Mouse (Mus musculus) erythroblast, embryonic 14.5 days (primary cell): Measurements from ENCODE around the gene Gck. TPM values are rescaled to one million over a fixed set of nuclear protein-coding genes. Genes with fewer than 3 reads are reported as not detected.

Source experiments
- H3K27me3 ChIP-seq: 2 replicates; pipeline ENCODE4 v1.6.1; 2012; ENCODE audit warnings: inconsistent platforms; ENCODE audit not compliant: control insufficient read depth
- H3K36me3 ChIP-seq: 2 replicates; pipeline ENCODE4 v1.6.1; 2012; ENCODE audit warnings: mild to moderate bottlenecking, inconsistent platforms; ENCODE audit not compliant: control insufficient read depth
- H3K4me1 ChIP-seq: 2 replicates; pipeline ENCODE4 v1.6.1; 2012; ENCODE audit warnings: inconsistent platforms; ENCODE audit not compliant: control insufficient read depth
- H3K4me3 ChIP-seq: replicated peaks from 2 replicates; pipeline ENCODE3; 2012; ENCODE audit warnings: moderate library complexity, mild to moderate bottlenecking, inconsistent platforms
- H3K9me3 ChIP-seq: 2 replicates; pipeline ENCODE4 v1.6.1; 2012; ENCODE audit warnings: low read length, inconsistent platforms, mixed read lengths; ENCODE audit not compliant: control insufficient read depth
- GATA1 ChIP-seq: IDR thresholded peaks from 2 replicates; pipeline ENCODE4 v1.6.1; 2012; ENCODE audit warnings: low read length, inconsistent platforms, mixed read lengths
- TAL1 ChIP-seq: IDR thresholded peaks from 3 replicates; pipeline ENCODE4 v1.6.1; 2012; ENCODE audit warnings: low read length, inconsistent platforms, mixed read lengths
- polyA plus RNA-seq: library from polyadenylated mRNA; stranded (reverse); fragments of >175 nt; gene quantifications from 2 replicates; pipeline ENCODE4 v1.2.3, GENCODE M21; 2012

The Gck gene
- polyA plus RNA-seq, 1 experiment, result not detected

DNA sequence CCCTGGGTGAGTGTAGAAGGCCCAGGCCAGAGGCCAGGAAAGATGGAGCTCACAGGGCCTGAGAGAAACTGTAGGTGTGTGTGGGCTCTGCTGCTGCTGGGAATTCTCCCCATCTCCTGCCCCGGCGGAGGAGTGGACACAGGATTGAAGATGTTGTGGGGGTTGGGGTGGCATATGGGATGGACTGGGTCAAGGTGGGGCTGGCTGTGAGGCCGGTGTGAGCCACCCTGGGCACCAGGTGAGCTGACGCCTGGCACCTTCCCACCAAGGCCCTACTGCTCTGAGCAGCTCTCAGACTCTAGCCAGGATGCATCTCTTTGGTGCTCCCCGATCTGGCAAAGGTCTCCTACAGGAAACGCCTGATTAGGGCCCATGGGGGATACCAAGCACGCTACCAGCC, 31.4 kb upstream of the Gck start:
- no peaks in the 10 kb centered on the region for H3K36me3 ChIP-seq
- TF ChIP-seq GATA1 (no peak), TAL1 (no peak)
- H3K4me1 ChIP-seq, result no peaks in the 10 kb centered on the region
- no peaks in the 10 kb centered on the region for H3K9me3 ChIP-seq
- no peak overlapping the region for H3K4me3 ChIP-seq
- H3K27me3 ChIP-seq, result no peaks in the 10 kb centered on the region

DNA sequence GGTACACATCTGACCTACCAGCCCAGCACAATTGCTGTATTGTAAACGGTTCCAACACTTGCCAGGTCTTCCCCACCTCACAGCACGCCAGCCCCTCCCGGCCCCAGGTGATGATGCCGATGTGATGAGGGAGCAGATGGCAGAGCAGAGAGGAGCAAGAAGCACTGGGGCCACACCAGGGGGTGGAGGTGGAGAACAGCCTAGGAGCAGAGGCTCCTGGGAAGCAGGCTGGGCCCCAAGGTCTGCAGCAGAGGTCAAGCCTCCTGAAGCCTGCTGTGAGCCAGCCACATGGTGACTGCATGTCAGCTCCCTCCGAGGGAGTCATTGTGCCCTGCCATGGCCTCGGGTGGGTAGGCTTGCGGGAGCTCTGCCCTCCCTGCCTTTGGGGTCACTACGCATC, 30.7 kb upstream of the Gck start:
- TF ChIP-seq TAL1 (no peak), GATA1 (no peak)
- Histone ChIP-seq H3K4me3 (no peak overlapping the region), H3K9me3 (no peaks in the 10 kb centered on the region), H3K27me3 (no peaks in the 10 kb centered on the region), H3K36me3 (no peaks in the 10 kb centered on the region), H3K4me1 (no peaks in the 10 kb centered on the region)

DNA sequence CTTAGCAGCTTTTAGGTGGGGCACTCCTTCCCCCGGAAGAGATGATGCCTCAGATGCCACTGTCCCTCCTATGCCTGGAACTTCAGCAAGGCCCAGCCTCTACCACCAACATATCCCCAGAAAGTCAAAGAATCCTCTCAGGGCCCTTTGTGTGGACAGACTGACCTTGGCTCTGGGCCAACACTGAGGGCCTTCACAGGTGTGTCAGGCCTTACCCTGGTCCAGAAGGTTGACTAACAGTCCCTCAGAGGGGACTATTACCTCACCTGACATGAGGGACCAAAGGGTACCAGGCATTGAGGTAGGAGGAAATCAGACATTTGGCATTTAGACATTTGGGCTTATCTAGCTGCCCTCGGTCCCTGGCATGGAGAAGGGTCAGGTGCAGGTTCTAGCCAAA, 30.2 kb upstream of the Gck start:
- Histone ChIP-seq H3K27me3 (no peaks in the 10 kb centered on the region), H3K36me3 (no peaks in the 10 kb centered on the region), H3K9me3 (no peaks in the 10 kb centered on the region), H3K4me1 (no peaks in the 10 kb centered on the region), H3K4me3 (no peak overlapping the region)
- TF ChIP-seq TAL1 (no peak), GATA1 (no peak)

DNA sequence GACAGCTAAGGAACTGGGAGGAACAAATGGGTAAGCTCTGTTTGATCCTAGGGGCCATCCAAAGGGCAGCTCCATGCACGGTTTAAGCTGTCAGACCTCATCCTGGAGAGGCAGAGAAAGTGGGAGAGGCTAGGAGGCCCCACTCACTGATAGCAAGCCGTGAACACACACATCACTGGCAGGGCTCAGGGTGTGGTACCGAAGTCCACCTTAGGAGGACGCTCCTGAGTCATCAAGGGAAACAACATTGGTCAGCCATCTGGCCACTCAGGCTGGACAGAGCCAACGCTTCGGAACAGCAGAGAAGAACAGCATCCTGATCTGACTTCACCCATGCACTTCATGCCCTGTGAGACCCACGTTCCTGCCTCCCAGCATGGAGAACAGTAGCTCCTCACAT, 29.2 kb upstream of the Gck start:
- Histone ChIP-seq H3K9me3 (no peaks in the 10 kb centered on the region), H3K4me3 (no peak overlapping the region), H3K4me1 (no peaks in the 10 kb centered on the region), H3K36me3 (no peaks in the 10 kb centered on the region), H3K27me3 (no peaks in the 10 kb centered on the region)
- TF ChIP-seq GATA1, result no peak
- TF ChIP-seq TAL1, result no peak

DNA sequence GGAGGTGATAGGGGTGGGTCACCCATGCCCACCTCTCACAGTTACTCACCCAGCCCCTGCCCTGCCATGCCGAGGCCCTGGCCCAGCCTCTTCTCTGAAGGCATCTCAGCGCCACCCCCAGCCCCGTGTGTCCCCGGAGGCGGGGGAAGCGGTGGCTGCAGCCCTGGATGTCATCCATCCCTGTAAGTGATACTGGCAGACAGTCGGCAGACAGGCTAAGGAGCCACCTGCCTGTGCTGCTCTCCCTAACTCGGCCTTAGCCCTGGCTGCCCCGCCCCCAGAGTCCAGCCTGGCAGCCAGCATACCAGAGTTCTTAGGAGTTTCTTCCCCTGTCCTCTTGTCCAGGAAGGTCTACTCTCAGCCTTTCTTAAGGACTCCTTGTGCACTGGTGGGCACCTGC, 26.2 kb upstream of the Gck start:
- Histone ChIP-seq H3K27me3 (no peaks in the 10 kb centered on the region), H3K4me1 (no peaks in the 10 kb centered on the region), H3K4me3 (no peak overlapping the region), H3K36me3 (no peaks in the 10 kb centered on the region), H3K9me3 (no peaks in the 10 kb centered on the region)
- TF ChIP-seq GATA1 (no peak), TAL1 (no peak)

DNA sequence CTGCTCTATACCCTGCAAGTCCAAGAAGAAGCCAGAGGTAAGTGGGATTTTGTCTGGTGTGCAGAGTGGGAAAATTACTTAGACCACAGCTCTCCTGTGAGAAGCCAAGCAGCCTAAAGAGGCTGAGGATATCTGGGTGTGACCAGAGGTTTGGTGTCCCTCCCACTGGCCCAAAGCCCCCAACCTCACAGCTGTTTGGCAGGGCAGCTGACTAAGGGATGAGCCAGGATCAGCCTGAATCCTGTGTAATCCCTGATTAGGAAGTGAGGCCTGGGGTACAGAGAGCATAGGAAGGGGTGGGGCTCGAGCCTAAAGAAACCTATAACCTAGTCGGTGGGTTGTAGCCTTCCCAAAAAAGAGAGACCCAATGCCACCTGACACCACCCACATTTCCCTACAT, 25.2 kb upstream of the Gck start:
- TF ChIP-seq GATA1, result no peak
- TF ChIP-seq TAL1, result no peak
- H3K9me3 ChIP-seq, result no peaks in the 10 kb centered on the region
- no peaks in the 10 kb centered on the region for H3K4me1 ChIP-seq
- H3K4me3 ChIP-seq, result no peak overlapping the region
- H3K27me3 ChIP-seq, result no peaks in the 10 kb centered on the region
- H3K36me3 ChIP-seq, result no peaks in the 10 kb centered on the region

DNA sequence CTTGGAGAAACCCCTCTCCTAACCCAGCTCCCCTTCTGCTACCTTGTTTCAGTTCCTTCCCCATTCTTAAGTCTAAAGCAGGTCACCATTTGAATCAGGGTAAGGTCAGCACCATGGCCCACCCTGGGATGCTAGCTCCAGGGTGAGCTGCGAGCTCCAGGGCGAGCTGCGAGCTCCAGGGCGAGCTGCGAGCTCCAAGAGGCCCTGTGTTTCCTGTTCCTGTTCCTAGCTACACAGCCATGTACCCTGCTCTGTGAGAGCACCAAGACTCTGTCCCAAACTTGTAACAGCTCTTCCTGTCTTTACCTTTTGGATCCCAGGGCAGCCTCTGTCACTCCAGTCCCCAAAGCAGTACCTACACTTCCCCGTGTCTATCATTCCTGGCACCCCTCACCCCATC, 24.2 kb upstream of the Gck start:
- Histone ChIP-seq H3K36me3 (peaks cover 5% of the 10 kb centered on the region), H3K4me1 (no peaks in the 10 kb centered on the region), H3K9me3 (no peaks in the 10 kb centered on the region), H3K4me3 (no peak overlapping the region), H3K27me3 (no peaks in the 10 kb centered on the region)
- TF ChIP-seq GATA1 (no peak), TAL1 (no peak)

DNA sequence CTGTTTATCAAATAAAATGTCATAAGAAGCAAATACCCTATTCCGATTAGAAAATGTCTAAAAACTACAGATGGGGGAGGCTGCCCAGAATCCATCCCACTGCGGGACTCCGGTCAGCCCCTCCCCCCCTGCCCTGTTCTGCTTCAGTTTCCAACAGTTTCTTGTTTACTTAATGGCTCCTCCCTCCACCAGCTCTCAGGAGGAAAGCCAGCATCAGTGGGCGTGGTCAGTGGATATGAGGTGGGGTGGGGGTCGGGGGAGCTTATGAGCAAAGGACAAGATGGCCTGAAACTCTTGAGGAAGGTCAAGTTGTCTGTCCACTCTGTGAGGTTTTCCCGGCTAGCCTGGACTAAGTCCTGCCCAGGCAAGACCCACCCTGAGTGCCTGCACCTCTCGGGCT, 23.3 kb upstream of the Gck start:
- H3K4me1 ChIP-seq, result no peaks in the 10 kb centered on the region
- H3K27me3 ChIP-seq, result no peaks in the 10 kb centered on the region
- TF ChIP-seq GATA1 (no peak), TAL1 (no peak)

DNA sequence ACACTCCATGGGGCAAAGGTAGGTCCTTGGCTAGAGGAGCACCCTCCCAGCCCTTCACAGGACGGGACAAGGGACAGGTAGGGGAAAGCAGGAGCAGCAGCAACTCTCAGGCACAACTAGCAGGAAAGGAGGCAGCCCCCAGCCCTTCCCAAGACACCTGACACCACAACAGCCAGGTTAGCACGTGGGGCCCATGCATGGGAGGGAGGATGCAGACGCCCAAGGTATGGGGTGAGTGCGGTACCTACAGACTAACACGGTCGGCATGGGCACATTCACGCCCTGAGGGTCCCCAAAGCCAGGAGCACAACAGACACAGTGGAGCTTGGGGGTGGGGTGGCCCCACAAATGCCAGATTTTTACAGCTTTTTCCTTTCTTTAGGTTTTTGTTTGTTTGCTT, 21.3 kb upstream of the Gck start:
- TF ChIP-seq TAL1 (no peak), GATA1 (no peak)

More for the DNA sequence above, 23.3 kb upstream of the Gck start:
- H3K4me3 ChIP-seq, result no peak overlapping the region
- no peaks in the 10 kb centered on the region for H3K9me3 ChIP-seq
- peaks cover 14% of the 10 kb centered on the region for H3K36me3 ChIP-seq

DNA sequence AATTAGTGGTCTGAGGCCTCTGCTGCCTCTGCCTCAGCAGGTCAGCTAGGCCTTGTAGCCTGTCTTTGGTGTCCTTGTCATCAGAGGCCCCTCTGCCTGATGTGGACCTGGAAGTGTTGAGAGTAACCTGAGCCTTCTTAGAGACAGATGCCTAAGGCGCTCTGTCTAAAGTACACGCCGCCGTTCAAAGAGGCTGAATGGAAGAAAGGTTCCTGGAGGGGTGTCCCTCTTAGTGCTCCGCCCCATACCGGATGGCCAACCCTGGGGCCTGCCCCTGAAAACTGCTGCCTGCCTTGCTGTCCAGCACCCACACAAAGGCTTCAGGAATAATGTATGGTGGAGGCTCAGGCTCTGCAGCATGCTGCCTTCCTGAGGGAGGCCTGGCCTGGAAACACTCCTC, 18.3 kb upstream of the Gck start:
- TF ChIP-seq TAL1 (no peak), GATA1 (no peak)
- Histone ChIP-seq H3K4me1 (no peaks in the 10 kb centered on the region), H3K27me3 (no peaks in the 10 kb centered on the region), H3K4me3 (no peak overlapping the region), H3K9me3 (no peaks in the 10 kb centered on the region), H3K36me3 (peaks cover 64% of the 10 kb centered on the region)

More for the DNA sequence above, 21.3 kb upstream of the Gck start:
- Histone ChIP-seq H3K4me3 (no peak overlapping the region), H3K36me3 (peaks cover 34% of the 10 kb centered on the region), H3K27me3 (no peaks in the 10 kb centered on the region), H3K4me1 (no peaks in the 10 kb centered on the region), H3K9me3 (no peaks in the 10 kb centered on the region)
